ENCODE assay signal across 19 mouse cellular contexts in the genomic region with DNA sequence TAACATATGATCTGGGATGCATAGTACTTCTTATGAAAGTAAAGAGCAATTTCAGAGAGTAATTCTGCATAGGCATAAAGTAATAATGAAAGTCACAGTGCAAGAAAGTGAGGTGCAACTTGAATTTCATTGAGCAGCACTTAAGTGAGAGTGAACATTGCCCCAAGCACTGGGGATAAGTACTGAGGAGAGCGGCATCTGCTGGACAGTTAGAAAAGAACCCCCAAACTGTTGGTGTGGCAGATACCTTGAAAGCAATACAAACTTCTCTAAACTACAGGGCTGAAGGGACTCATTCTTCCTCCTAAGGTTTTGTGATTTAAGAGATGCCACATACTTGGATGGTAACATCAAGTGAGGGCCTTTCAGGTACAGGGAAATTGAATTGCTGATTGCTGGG. TPM values are rescaled to one million over a fixed set of nuclear protein-coding genes. Genes with fewer than 3 reads are reported as not detected.
DNase-seq lines count a peak whose midpoint lies in the region; ATAC-seq and TF ChIP-seq lines count a peak whose summit lies in the region.
"Had no signal": no experiment of that assay in that cellular context is flagged by ENCODE, and none has a peak within 500 bp of the region (broad histone marks: within the 10 kb centered on the region; RNA-seq: fewer than 3 reads in every experiment).

No protein-coding gene starts in this region.

- no peaks in the 10 kb centered on the region for H3K79me2 ChIP-seq in CH12.LX (replicated peaks; ENCODE audit: control insufficient read depth, extremely low read depth, insufficient read depth, poor library complexity, severe bottlenecking)

- H3K4me2 ChIP-seq in forebrain, embryonic 14.5 days (ENCODE audit: low read length) = no peak overlapping the region
- no peak overlapping the region for H3K4me2 ChIP-seq in forebrain, embryonic 15.5 days (replicated peaks)
- no peak overlapping the region for H3K4me2 ChIP-seq in kidney, embryonic 16.5 days (replicated peaks; ENCODE audit: low read depth, low read length)
- no peak overlapping the region for H3K4me2 ChIP-seq in CH12.LX (ENCODE audit: insufficient read depth, low read depth, poor library complexity, severe bottlenecking)
- H3K4me2 ChIP-seq: heart, embryonic 13.5 days; hindbrain, embryonic 15.5 days; midbrain, embryonic 13.5 days; neural tube, embryonic 13.5 days had no signal

- in situ Hi-C loops in CH12.LX (cut with MboI; ENCODE audit: low pct_ligation_motif_present, low pct_unique_long_range_greater_than_20kb, low sequenced_read_pairs) = no loop called here

- H3K36me3 ChIP-seq in forebrain, embryonic 14.5 days (ENCODE audit: control insufficient read depth, insufficient read depth, low read length) = no peaks in the 10 kb centered on the region
- H3K36me3 ChIP-seq in forebrain, embryonic 15.5 days = no peaks in the 10 kb centered on the region
- H3K36me3 ChIP-seq in kidney, embryonic 16.5 days (ENCODE audit: insufficient read depth, low read length) = no peaks in the 10 kb centered on the region
- no peaks in the 10 kb centered on the region for H3K36me3 ChIP-seq in CH12.LX (replicated peaks in 1 of 2; ENCODE audit: control insufficient read depth in 1 of 2, insufficient read depth in 1 of 2, low read length in 1 of 2)
- H3K36me3 ChIP-seq: forebrain, embryonic 10.5 days; heart, embryonic 13.5 days; hindbrain, embryonic 15.5 days; midbrain, embryonic 13.5 days; neural tube, embryonic 13.5 days had no signal

- DNase-seq in forebrain, embryonic 14.5 days (ENCODE audit: low spot score) = peak; percentile 6
- DNase-seq in kidney, postnatal 10 days = peak; percentile 2
- peak; percentile 8 for DNase-seq in CH12.LX (ENCODE audit: extremely low read depth)
- peak; percentile 17 for DNase-seq in embryo, embryonic 10.5 days (ENCODE audit: low spot score)
- DNase-seq in cerebellum, adult 11 months = no peak
- DNase-seq in left cerebral cortex, adult 8-10 months (ENCODE audit: low spot score in 2 of 2) = no peak
- DNase-seq: adrenal gland, adult 2 months; gastrocnemius, postnatal 14 days; lung, postnatal 14 days; right cerebral cortex, adult 18-20 months; thymus, adult 18-20 months had no signal

- ATAC-seq in forebrain, embryonic 14.5 days = no peak
- ATAC-seq in forebrain, embryonic 15.5 days (replicated peaks) = no peak
- no peak for ATAC-seq in kidney, embryonic 16.5 days (ENCODE audit: low FRiP score, low TSS enrichment)
- ATAC-seq: midbrain, embryonic 13.5 days had no signal

- WGBS in forebrain, embryonic 14.5 days = 44% methylated on average over 1 of the region's 1 CpGs
- 23% methylated on average over 1 of the region's 1 CpGs for WGBS in forebrain, embryonic 15.5 days
- WGBS in kidney, embryonic 16.5 days = 27% methylated on average over 1 of the region's 1 CpGs

- H3K4me3 ChIP-seq in forebrain, embryonic 14.5 days (ENCODE audit: low read depth, low read length) = no peak overlapping the region
- H3K4me3 ChIP-seq in forebrain, embryonic 15.5 days = no peak overlapping the region
- H3K4me3 ChIP-seq in kidney, embryonic 16.5 days (ENCODE audit: low read length) = no peak overlapping the region
- no peak overlapping the region for H3K4me3 ChIP-seq in CH12.LX (replicated peaks in 1 of 3; ENCODE audit: low read depth in 2 of 3, low read length in 2 of 3, poor library complexity in 1 of 3)
- H3K4me3 ChIP-seq: forebrain, embryonic 10.5 days; heart, embryonic 13.5 days; hindbrain, embryonic 15.5 days; midbrain, embryonic 13.5 days; neural tube, embryonic 13.5 days had no signal

- TF ChIP-seq EP300 in CH12.LX (IDR thresholded peaks at IDR 0.05; ENCODE audit: low read length) = no peak

- no peak overlapping the region for H3K27ac ChIP-seq in forebrain, embryonic 14.5 days (ENCODE audit: low read depth, low read length)
- no peak overlapping the region for H3K27ac ChIP-seq in forebrain, embryonic 15.5 days (replicated peaks)
- H3K27ac ChIP-seq in kidney, embryonic 16.5 days (ENCODE audit: low read length) = no peak overlapping the region
- H3K27ac ChIP-seq in CH12.LX (ENCODE audit: insufficient read depth, low read depth) = no peak overlapping the region
- H3K27ac ChIP-seq: forebrain, embryonic 10.5 days; heart, embryonic 13.5 days; hindbrain, embryonic 15.5 days; midbrain, embryonic 13.5 days; neural tube, embryonic 13.5 days had no signal

- TF ChIP-seq POLR2A in CH12.LX (IDR thresholded peaks at IDR 0.05; ENCODE audit: low read depth, low read length) = no peak

- dilution Hi-C loops in CH12.LX (cut with MboI; ENCODE audit: extremely low pct_ligation_motif_present, extremely low pct_unique_long_range_greater_than_20kb, low sequenced_read_pairs) = no loop called here

- H3K9me3 ChIP-seq in forebrain, embryonic 14.5 days (replicated peaks; ENCODE audit: control insufficient read depth, low read length) = no peaks in the 10 kb centered on the region
- no peaks in the 10 kb centered on the region for H3K9me3 ChIP-seq in forebrain, embryonic 15.5 days
- H3K9me3 ChIP-seq in kidney, embryonic 16.5 days (ENCODE audit: low read length) = no peaks in the 10 kb centered on the region
- no peaks in the 10 kb centered on the region for H3K9me3 ChIP-seq in CH12.LX (replicated peaks; ENCODE audit: low read length)
- H3K9me3 ChIP-seq: forebrain, embryonic 10.5 days; heart, embryonic 13.5 days; hindbrain, embryonic 15.5 days; midbrain, embryonic 13.5 days; neural tube, embryonic 13.5 days had no signal

- H3K4me1 ChIP-seq in forebrain, embryonic 14.5 days (ENCODE audit: control insufficient read depth, insufficient read depth, low read length) = no peaks in the 10 kb centered on the region
- no peaks in the 10 kb centered on the region for H3K4me1 ChIP-seq in forebrain, embryonic 15.5 days
- no peaks in the 10 kb centered on the region for H3K4me1 ChIP-seq in kidney, embryonic 16.5 days (ENCODE audit: insufficient read depth, low read length)
- no peaks in the 10 kb centered on the region for H3K4me1 ChIP-seq in CH12.LX (ENCODE audit: control insufficient read depth in 1 of 2, insufficient read depth in 2 of 2)
- H3K4me1 ChIP-seq: forebrain, embryonic 10.5 days; heart, embryonic 13.5 days; hindbrain, embryonic 15.5 days; midbrain, embryonic 13.5 days; neural tube, embryonic 13.5 days had no signal

- peak in 1 of 2 experiments; percentile 36; a peak in 2 of 4 replicates for TF ChIP-seq CTCF in CH12.LX (conservative IDR thresholded peaks at IDR 0.05 in 1 of 2, IDR thresholded peaks at IDR 0.05 in 1 of 2; ENCODE audit: low read depth in 2 of 2, low read length in 2 of 2)

- H3K9ac ChIP-seq in forebrain, embryonic 14.5 days (ENCODE audit: low read length) = no peak overlapping the region
- H3K9ac ChIP-seq in forebrain, embryonic 15.5 days (replicated peaks) = no peak overlapping the region
- no peak overlapping the region for H3K9ac ChIP-seq in kidney, embryonic 16.5 days (replicated peaks; ENCODE audit: low read length)
- no peak overlapping the region for H3K9ac ChIP-seq in CH12.LX (ENCODE audit: insufficient read depth, low read depth)
- H3K9ac ChIP-seq: heart, embryonic 13.5 days; hindbrain, embryonic 15.5 days; midbrain, embryonic 13.5 days; neural tube, embryonic 13.5 days had no signal

- no peaks in the 10 kb centered on the region for H3K27me3 ChIP-seq in forebrain, embryonic 14.5 days (replicated peaks; ENCODE audit: control insufficient read depth, insufficient read depth, low read length)
- no peaks in the 10 kb centered on the region for H3K27me3 ChIP-seq in forebrain, embryonic 15.5 days
- H3K27me3 ChIP-seq in kidney, embryonic 16.5 days (ENCODE audit: insufficient read depth, low read length) = no peaks in the 10 kb centered on the region
- no peaks in the 10 kb centered on the region for H3K27me3 ChIP-seq in CH12.LX (replicated peaks)
- H3K27me3 ChIP-seq: heart, embryonic 13.5 days; hindbrain, embryonic 15.5 days; midbrain, embryonic 13.5 days; neural tube, embryonic 13.5 days had no signal

- peak; percentile 4 for TF ChIP-seq RAD21 in CH12.LX (IDR thresholded peaks at IDR 0.05; ENCODE audit: low read depth, low read length)

TF ChIP-seq in CH12.LX, 34 proteins besides CTCF, POLR2A, EP300 and RAD21:
- TF ChIP-seq GABPA (IDR thresholded peaks at IDR 0.05; ENCODE audit: insufficient replicate concordance, low read depth, low read length) = no peak
- no peak for TF ChIP-seq TBP (conservative IDR thresholded peaks at IDR 0.05; ENCODE audit: low read depth, low read length)
- peak; percentile 27; the same call in 1 of the 2 replicates for TF ChIP-seq SMC3 (IDR thresholded peaks at IDR 0.05; ENCODE audit: low read depth, low read length)

RNA-seq across cellular contexts. Expression of gene Olfr1322, which starts 56.4 kb away (rescaled TPM):
- not detected in 2 replicates for polyA plus RNA-seq in forebrain, embryonic 14.5 days (2014; fragmentation: Nextera tagmentation; extraction: Ambion mirVana)
- not detected in 2 replicates for polyA plus RNA-seq in forebrain, embryonic 15.5 days (2015; fragmentation: Nextera tagmentation; extraction: Ambion mirVana)
- polyA plus RNA-seq in kidney, embryonic 16.5 days (2015; fragmentation: Nextera tagmentation; extraction: Ambion mirVana) = not detected in 2 replicates
- total RNA-seq in CH12.LX (2012; rRNA removed) = not detected in 2 replicates
- total RNA-seq in CH12.LX (2014; rRNA removed) = not detected in 2 replicates
- 0.11 TPM in 1 of 2 replicates, not detected in the other for polyA plus RNA-seq in CH12.LX (2012; ENCODE audit: insufficient read length, low read depth)
- total RNA-seq in left cerebral cortex, adult 8-10 months (2022) = not detected
- total RNA-seq: adrenal gland, adult 2 months; gastrocnemius, postnatal 14 days had no signal
- polyA plus RNA-seq: adrenal gland, adult 2 months; forebrain, embryonic 10.5 days; heart, embryonic 13.5 days; hindbrain, embryonic 15.5 days; limb, embryonic 14.5 days; midbrain, embryonic 13.5 days; neural tube, embryonic 13.5 days had no signal

Comparison
In these comparisons a context has a peak if more than half of its experiments do, and no peak if none do; other contexts are left out.
1. DNase-seq: peak in forebrain, embryonic 14.5 days (single experiment), kidney, postnatal 10 days (single experiment), CH12.LX (single experiment) and embryo, embryonic 10.5 days (single experiment); none in cerebellum, adult 11 months (single experiment) and left cerebral cortex, adult 8-10 months (0 of 2).